Mouse (Mus musculus) kidney, postnatal 10 days (tissue): ENCODE data around the gene Polr2e.
A peak's percentile ranks its signal among the peaks of the same experiment; 100 is the strongest.

Experiments used
- DNase-seq: peaks from one replicate; pipeline ENCODE4 v3.0.0; 2021; ENCODE audit warnings: mixed read lengths

Polr2e gene

DNA sequence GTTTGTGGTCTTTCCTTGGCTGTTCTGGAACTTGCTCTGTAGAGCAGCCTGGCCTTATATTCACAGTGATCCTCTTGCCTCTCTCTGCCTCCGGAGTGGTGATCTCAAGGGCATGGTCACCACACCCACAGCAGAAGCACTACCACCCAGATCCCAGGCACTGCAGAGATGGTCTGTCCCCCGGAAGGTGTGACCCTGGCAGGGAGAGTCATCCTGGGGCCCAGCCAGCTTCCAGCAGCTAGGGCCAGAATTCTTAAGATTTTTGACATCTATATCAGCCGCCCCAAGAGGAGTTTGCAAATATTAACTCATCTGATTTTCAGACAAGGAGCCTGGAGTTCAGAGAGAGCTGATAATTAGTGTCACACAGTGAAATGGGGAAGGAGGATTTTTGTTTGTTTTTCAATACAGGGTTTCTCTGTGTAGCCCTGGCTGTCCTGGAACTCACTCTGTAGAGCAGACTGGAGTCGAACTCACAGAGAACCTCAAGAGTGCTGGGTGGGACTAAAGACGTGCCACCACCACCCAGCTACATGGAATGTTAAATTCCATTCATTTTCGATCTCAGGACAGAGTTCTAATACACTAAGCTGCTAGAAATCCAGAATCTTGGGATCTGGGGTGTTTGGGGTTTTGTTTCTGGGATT is 53.2 kb downstream of the Polr2e start:
- peak; percentile 49 for DNase-seq
